Mouse (Mus musculus) brown adipose tissue, adult 24 weeks (tissue): ENCODE data around the gene Ptprd. TPM values are rescaled to one million over a fixed set of nuclear protein-coding genes. Genes with fewer than 3 reads are reported as not detected.

Experiments used
- H3K27ac ChIP-seq: fragments of 200-500 bp; replicated peaks from 2 replicates; pipeline ENCODE4 v1.5.1; 2012; ENCODE audit warnings: low read depth, mild to moderate bottlenecking, low read length
- H3K4me1 ChIP-seq: fragments of 200-500 bp; 2 replicates; pipeline ENCODE4 v1.6.1; 2012; ENCODE audit warnings: low read length, mixed read lengths; ENCODE audit not compliant: control insufficient read depth, insufficient read depth, insufficient read length
- H3K4me3 ChIP-seq: fragments of 200-500 bp; 2 replicates; pipeline ENCODE4 v1.5.1; 2012; ENCODE audit warnings: low read depth, mild to moderate bottlenecking, low read length, moderate library complexity; ENCODE audit not compliant: insufficient read depth
- polyA plus RNA-seq: library from polyadenylated mRNA; stranded (reverse); fragments of >200 nt; gene quantifications from 2 replicates; pipeline ENCODE4 v1.2.4, GENCODE M21; 2012; ENCODE audit not compliant: missing spikeins, insufficient read depth, insufficient read length

Ptprd gene
- polyA plus RNA-seq: 19.4 and 22.5 TPM in 2 replicates

DNA sequence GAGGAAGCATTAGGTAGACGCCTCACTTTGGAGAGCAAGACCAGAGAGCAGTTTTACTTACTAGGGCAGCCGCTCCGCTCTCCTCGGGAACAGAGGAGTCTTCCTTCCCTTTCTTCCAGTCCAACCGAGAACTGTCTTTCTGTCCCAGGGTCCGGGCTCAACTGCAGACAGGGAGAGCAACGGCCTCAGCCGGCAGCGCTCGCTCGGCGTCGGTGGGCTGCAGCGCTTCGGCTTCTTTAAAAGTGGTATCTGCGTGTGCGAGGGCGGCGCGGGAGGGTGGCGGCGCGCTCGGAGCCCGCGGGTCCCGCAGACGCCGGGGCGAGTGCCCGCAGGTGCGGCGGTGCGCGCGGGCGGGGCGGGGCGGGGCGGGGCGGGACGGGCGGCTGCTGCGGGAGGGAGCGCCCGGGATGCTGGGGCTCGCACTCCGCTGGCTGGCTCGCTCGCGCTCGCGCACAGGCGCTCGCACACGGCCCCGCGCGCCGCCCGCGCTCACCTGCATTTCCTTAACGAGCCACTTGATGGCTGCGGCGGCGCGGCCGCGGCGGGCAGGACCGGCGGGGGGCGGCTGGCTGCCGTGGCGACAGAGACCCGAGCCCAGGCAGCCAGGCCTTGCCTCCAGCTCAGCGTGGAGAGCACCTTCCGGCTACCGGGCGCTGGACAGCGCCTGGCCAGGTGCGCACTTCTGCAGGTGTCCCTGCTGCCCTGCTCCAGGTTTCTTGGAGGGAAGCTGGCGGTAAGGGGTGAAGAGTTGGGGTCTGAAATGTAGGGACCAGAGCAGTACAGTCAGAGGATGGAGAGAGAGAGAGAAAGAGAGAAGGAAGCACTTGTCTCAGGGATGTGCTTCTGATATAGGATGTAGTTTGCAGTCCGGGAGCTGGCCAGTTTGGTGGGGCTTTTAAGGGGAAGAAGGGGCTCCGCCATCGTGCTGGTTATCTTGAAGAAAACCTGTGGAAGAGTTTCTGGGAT lies at the start of gene Ptprd:
Gene Ptprd (minus strand): TSS at position 433 of the 966 bp plus-strand sequence.
- H3K4me1 ChIP-seq: no peaks in the 10 kb centered on the region
- H3K4me3 ChIP-seq: no peak within 1 kb of the TSS
- no peak within 1 kb of the TSS for H3K27ac ChIP-seq

DNA sequence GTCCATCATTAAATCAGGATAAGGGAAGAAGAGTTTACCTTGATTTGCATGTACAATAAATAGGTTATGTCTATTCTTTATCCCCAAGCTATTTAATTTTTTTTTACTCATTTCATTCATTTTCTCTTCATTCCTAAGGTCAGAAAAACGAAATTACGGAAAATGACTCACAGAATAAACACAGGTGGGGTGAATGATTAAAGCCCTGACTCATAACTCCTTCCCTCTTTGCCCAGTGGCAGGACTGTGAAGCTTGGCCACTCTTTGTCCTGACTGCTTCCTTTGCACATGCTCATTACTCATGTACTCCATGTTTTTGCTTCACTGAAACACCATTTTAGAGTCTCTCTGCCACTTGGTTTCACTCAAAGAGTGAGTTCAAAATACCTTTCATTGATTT lies 24.1 kb upstream of the Ptprd start:
- Histone ChIP-seq H3K4me1 (no peaks in the 10 kb centered on the region), H3K27ac (no peak overlapping the region), H3K4me3 (no peak overlapping the region)

DNA sequence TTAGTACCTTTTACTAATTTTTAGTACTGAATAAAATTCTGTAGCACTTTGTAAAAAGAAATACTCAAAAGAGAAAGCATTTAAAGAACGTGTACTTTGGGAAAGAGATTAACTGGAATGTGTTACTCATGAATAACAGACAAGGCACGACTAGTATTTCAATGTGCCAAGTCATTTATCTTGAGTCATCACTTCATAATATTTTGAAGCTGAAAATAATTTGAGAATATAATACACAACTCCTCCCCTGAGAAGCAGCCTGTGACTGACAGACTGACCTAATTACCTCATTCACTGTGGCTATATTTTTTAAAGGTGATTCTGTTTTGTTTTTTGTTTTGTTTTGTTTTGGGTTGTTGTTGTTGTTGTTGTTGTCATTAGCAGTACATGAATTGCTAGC lies 23.6 kb upstream of the Ptprd start:
- H3K27ac ChIP-seq: no peak overlapping the region
- H3K4me3 ChIP-seq: no peak overlapping the region
- H3K4me1 ChIP-seq: no peaks in the 10 kb centered on the region

DNA sequence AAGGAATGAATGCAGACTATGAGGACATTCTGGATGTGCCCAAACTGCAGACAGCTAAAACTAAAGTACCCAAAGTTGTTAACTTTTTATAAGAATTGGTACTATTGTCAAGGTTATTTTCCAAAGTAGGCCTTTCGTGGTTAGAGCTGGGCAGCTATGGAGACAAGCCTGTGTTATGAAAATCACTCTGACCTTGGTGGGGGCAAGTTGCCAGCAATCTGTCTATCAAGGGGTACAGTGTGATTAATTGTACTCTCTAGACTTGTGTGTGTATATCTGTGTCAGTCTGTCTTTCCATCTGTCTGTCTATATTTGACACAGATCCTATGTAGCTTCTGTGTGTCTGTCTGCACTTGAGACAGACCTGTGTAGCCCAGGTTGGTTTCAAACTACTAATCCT lies 22.9 kb upstream of the Ptprd start:
- Histone ChIP-seq H3K27ac (no peak overlapping the region), H3K4me1 (no peaks in the 10 kb centered on the region), H3K4me3 (no peak overlapping the region)

DNA sequence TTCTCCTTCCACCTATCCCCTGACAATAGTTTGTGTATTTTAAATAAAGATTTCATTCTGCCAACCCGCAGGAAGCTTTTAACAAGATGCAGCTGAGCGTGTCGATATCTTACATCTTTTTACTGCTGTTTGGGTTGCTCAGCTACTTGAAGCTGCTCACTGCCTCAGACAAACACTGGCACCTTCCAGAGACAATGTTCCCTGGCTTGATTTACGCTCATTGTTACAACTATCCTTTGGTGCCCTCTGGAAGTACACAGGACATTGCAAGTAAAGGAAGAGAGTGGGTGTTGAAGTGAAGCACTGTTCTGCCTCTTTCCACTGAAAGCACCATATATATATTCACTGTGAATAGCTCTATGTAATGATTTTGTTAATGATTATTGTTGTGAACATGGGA lies 2.2 kb upstream of the Ptprd start:
- Histone ChIP-seq H3K27ac (no peak overlapping the region), H3K4me3 (no peak overlapping the region), H3K4me1 (no peaks in the 10 kb centered on the region)

DNA sequence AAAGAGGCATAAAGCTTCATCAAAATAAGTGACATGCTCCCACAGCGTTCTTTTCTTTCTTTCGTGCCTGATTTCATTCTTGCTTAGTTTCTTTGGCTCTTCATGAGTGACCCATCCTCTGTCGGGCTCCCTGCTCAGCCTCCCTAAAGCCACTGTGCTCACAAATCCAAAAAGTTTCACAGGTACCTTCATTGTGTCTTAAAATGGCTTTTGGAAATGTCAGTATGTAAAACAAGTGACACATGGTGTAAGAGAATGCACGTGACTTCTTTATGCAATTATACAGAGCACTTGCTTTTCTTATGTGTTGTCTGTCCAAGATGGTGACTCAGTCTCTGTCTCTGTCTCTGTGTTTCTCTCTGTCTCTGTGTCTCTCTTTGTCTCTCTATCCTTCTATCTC lies 1.2 kb upstream of the Ptprd start:
- no peak overlapping the region for H3K27ac ChIP-seq
- H3K4me3 ChIP-seq: no peak overlapping the region
- H3K4me1 ChIP-seq: no peaks in the 10 kb centered on the region

DNA sequence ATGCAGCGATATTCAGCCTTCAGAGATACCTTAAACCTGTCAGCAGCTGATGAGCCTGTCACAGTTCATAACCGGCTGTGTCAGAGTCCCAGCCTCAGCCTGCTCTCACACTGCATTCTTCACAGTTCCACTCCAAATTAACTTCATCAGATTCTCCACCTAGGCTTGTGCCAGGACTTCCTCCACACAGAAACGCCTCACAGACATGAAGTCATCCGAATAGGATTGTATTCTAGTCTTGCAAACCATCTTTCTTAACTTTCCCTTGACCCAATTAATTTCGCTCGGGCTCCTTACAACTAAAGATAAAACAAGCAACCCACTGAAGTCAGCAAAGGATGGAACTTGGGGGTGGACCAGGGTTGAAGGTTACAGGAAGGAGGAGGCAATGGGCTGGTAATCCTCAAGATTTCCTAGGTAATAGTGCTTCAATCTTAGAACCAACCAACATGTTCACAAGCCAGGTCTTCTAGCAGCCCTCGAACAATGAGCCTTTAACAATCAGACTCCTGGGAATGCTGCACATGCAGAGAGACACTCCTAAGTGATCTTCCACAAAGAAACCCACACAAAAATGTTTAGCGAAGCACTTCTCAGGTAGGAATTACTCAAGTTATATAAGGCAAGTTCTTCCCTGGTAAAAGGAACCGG lies 758 bp downstream of the Ptprd start:
- no peak overlapping the region for H3K4me3 ChIP-seq

DNA sequence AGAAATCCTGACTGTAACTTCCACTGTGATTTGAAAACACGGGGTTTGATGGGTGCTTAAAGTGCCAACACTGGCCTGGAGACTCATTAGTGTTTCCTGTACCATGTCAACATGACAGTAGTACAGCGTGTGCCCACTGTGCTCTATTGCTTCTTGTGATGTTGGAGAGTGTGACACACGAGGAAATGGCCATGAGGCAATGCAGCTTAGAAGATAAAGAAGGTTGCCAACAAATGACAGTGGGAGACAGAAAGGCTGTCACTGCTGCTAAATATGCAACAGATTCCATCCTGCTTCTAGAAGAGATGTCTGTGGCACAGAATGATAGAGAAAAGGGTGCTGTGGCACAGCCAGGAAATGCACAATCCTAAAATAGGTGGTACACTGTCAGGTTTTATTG lies 6.7 kb downstream of the Ptprd start:
- Histone ChIP-seq H3K27ac (no peak overlapping the region), H3K4me3 (no peak overlapping the region), H3K4me1 (no peaks in the 10 kb centered on the region)

More for the DNA sequence above, 758 bp downstream of the Ptprd start:
- no peaks in the 10 kb centered on the region for H3K4me1 ChIP-seq
- H3K27ac ChIP-seq: no peak overlapping the region

DNA sequence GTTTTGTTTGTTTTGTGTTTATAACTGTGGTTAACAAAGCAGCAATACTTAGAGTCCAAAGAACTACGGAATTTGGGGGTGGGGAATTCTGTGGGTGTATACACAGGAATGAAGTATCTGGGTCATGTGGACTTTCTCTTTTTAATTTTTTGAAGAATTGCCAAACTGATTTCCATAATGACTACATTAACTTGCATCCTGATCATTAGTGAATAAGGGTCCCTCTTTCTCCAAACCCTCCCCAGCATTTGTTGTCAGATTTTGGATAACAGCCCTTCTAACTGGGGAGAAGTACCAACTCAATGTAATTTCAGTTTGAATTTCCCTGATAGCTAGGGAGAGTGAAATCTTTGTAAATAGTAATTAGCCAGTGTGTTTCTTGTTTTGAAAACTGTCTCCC lies 43.3 kb downstream of the Ptprd start:
- Histone ChIP-seq H3K4me1 (no peaks in the 10 kb centered on the region), H3K4me3 (no peak overlapping the region), H3K27ac (no peak overlapping the region)

DNA sequence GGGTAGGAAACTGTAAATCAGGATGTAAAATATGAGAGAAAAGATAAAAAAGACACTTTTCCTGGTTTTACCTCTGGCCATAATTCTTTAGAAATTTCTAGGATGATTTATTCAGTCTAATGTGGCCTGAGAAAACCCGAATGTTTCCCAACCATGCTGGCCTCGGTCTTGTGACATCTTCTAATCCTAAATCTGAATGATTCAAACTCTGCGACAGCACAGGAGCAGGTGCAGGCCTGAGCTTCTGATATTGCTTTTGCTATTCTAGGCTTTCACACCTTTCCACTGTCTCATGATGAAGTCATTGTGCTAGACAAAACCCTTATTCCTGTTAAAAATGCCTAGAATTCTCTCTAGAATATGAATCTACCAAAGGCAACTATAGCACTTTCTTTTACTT lies 51.3 kb downstream of the Ptprd start:
- no peaks in the 10 kb centered on the region for H3K4me1 ChIP-seq
- no peak overlapping the region for H3K4me3 ChIP-seq
- H3K27ac ChIP-seq: no peak overlapping the region

DNA sequence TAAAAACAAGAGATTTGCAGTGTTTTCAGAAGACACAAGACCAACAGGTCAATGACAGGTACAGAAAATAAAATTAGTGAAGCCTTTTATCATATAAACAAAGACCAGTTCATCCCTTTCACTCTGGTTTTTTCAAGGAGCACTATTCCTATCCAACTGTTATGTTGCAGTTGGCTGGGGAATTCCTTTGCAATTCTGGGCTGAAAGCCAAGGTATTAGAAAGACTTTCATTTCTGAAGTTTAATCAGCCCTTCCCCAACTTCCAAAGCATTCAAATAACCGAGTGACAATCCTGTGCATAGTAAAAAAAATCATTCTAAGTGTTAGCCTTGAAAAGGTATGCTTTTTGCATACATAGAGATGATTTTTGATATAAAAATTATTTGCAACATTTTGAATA lies 61.2 kb downstream of the Ptprd start:
- H3K4me3 ChIP-seq: no peak overlapping the region
- no peak overlapping the region for H3K27ac ChIP-seq
- H3K4me1 ChIP-seq: no peaks in the 10 kb centered on the region

DNA sequence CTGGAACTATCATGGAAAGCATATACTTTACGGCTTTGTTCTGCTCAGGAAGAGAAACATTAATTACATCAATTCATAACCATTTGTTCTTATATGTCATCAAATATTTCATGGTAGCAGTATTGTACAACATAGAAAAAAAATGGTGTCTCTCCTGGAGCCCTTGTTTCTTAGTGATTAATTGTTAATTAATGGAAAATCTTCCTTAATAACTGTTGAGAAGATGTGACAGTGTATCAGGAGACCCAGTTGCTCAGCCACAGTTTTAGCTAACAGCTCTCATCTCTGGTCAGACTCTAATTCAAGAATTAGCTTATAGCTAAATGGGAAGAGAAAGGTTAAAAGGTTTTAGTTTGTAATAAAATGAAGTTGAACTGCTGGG lies 69.0 kb downstream of the Ptprd start:
- H3K4me1 ChIP-seq: no peaks in the 10 kb centered on the region
- H3K4me3 ChIP-seq: no peak overlapping the region
- H3K27ac ChIP-seq: no peak overlapping the region

DNA sequence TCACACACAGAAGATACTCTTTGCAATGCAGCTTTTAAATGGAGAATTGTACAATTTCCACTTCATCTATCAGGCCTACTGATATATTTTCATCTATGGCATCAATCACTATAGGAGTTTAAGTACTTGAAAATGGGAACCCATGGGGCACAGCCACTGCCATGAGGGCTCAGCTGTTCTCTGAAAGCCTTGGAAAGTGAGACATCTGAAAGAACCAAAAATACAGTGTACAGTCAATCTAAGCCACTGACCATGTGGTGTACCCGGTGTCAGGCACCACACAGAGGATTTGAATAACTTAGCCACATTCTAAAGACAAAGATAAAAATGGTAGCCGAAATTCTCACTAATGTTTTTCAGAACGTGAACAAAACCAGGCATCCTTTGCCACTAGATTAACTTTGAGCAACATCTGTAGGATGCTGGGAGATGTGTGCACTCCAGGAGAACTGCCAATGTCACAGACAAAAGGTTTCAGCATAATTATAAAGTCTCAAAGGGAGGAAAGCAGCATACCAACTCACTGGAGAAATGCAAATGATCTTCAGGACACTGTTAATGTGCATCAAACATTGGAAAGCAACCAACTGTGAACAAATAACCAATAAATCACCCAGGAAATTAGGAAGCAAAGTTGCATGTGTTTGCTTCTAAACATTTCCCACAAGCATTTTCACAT lies 69.5 kb downstream of the Ptprd start:
- Histone ChIP-seq H3K4me3 (no peak overlapping the region), H3K27ac (no peak overlapping the region), H3K4me1 (no peaks in the 10 kb centered on the region)

DNA sequence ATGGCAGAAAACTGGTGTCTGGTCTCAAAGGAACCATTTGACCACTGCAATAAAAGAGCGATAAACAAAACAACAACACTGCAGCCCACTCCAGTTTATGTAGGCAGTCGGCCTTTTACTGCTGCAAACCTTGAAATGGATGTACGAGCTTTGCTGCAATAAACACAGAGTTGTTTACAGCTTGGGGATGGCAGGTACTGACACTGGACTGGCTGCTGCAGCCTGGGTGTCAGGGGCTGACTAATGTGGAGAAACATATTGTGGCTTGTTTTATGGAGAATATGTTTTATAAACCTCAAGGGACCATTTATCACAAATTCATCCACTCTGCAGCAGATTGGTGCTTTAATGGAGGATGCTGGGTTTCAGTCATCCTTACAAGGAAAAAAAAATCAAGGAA lies 100.9 kb downstream of the Ptprd start:
- H3K4me1 ChIP-seq: no peaks in the 10 kb centered on the region

DNA sequence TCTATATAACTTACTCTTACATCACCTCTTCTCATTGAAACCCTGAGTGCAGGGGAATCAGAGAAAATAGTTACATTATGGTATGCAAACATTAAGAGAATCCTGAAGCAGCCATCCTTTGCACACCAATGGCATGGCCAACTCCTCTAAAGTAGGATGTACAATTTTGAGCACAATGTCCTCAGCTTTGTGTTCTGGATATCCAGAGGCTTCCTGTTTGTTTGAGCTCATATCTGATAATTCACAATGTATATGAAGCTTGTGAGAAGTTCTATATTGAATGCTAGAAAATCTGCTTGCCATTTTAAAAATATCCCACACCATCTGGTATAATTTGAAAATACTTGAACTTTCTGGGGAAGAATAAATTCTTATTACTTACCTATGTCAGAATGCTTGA lies 114.2 kb downstream of the Ptprd start:
- Histone ChIP-seq H3K4me1 (no peaks in the 10 kb centered on the region), H3K4me3 (no peak overlapping the region), H3K27ac (no peak overlapping the region)

More for the DNA sequence above, 100.9 kb downstream of the Ptprd start:
- H3K27ac ChIP-seq: no peak overlapping the region
- no peak overlapping the region for H3K4me3 ChIP-seq
